Mouse (Mus musculus) kidney, postnatal 0 days (tissue): ENCODE measurements around the gene Casq2. TPM values are rescaled to one million over a fixed set of nuclear protein-coding genes. Genes with fewer than 3 reads are reported as not detected.
"Not testable (repeated sequence)": the region's sequence is repeated elsewhere in the genome, so short reads cannot be mapped to it uniquely, and the experiment has no call there.

ENCODE experiments used
- ATAC-seq: fragments of 200-750 bp; cut with Nextera tagmentation; replicated peaks from 2 replicates; pipeline ENCODE4 v1.8.0; 2017; ENCODE audit warnings: low read depth, moderate number of reproducible peaks, moderate TSS enrichment, moderate library complexity; ENCODE audit not compliant: low FRiP score
- DNase-seq: peaks from one replicate; pipeline ENCODE4 v3.0.0-alpha.2; 2016; ENCODE audit warnings: low spot score
- H3K27ac ChIP-seq: fragments of 300-500 bp; sonication (generic); 2 replicates; pipeline ENCODE4 v1.5.1; 2014; ENCODE audit warnings: mild to moderate bottlenecking
- H3K27me3 ChIP-seq: fragments of 300-500 bp; sonication (generic); 2 replicates; pipeline ENCODE4 v1.6.1; 2014; ENCODE audit warnings: low read length, mixed read lengths; ENCODE audit not compliant: insufficient read depth
- H3K36me3 ChIP-seq: fragments of 300-500 bp; sonication (generic); 2 replicates; pipeline ENCODE4 v1.6.1; 2014; ENCODE audit warnings: low read length, mixed read lengths; ENCODE audit not compliant: insufficient read depth
- H3K4me1 ChIP-seq: fragments of 300-500 bp; sonication (generic); replicated peaks from 2 replicates; pipeline ENCODE4 v1.6.1; 2014; ENCODE audit warnings: antibody characterized with exemption, low read length, mixed read lengths; ENCODE audit not compliant: insufficient read depth
- H3K4me2 ChIP-seq: fragments of 300-500 bp; sonication (generic); 2 replicates; pipeline ENCODE4 v1.6.1; 2014; ENCODE audit warnings: mild to moderate bottlenecking, low read length, moderate library complexity, mixed read lengths
- H3K4me3 ChIP-seq: fragments of 300-500 bp; sonication (generic); replicated peaks from 2 replicates; pipeline ENCODE4 v1.5.1; 2014; ENCODE audit warnings: low read depth, low read length
- H3K9ac ChIP-seq: fragments of 300-500 bp; sonication (generic); 2 replicates; pipeline ENCODE4 v1.6.1; 2014; ENCODE audit warnings: low read depth, low read length
- H3K9me3 ChIP-seq: fragments of 300-500 bp; sonication (generic); replicated peaks from 2 replicates; pipeline ENCODE4 v1.6.1; 2016; ENCODE audit warnings: low read length, inconsistent platforms, mixed read lengths
- CTCF ChIP-seq: IDR thresholded peaks from 2 replicates; pipeline ENCODE4 v1.5.1; 2016; ENCODE audit warnings: antibody characterized with exemption, low read depth, mild to moderate bottlenecking, moderate library complexity
- WGBS: fragments of 180-500 bp; shearing (Covaris S2); extraction: QIAGEN DNeasy Blood & Tissue Kit; methylation state at CpG from one replicate; pipeline ENCODE4 v1.1.7; 2014; 5-methylcytosine and 5-hydroxymethylcytosine counted together
- polyA plus RNA-seq: library from polyadenylated mRNA; unstranded; fragments of >200 nt; fragmentation: Nextera tagmentation; extraction: Ambion mirVana; gene quantifications from 2 replicates; pipeline ENCODE4 v1.2.1, GENCODE M21; 2015

Gene Casq2
- polyA plus RNA-seq, 1 experiment from 2014 or later, result 0.47 TPM

GRCm38 (mm10) chr3:102158759-102159422, 72.7 kb downstream of the Casq2 start:
- Histone ChIP-seq H3K4me3 (no peak overlapping the region), H3K9ac (no peak overlapping the region), H3K4me2 (no peak overlapping the region), H3K36me3 (peaks cover 19% of the 10 kb centered on the region; the same call in 1 of the 2 replicates), H3K4me1 (no peaks in the 10 kb centered on the region), H3K9me3 (no peaks in the 10 kb centered on the region), H3K27ac (no peak overlapping the region), H3K27me3 (no peaks in the 10 kb centered on the region)
- 66% methylated on average over 14 of the region's 14 CpGs for WGBS
- no peak for TF ChIP-seq CTCF
- ATAC-seq (no peak), DNase-seq (no peak)

DNA sequence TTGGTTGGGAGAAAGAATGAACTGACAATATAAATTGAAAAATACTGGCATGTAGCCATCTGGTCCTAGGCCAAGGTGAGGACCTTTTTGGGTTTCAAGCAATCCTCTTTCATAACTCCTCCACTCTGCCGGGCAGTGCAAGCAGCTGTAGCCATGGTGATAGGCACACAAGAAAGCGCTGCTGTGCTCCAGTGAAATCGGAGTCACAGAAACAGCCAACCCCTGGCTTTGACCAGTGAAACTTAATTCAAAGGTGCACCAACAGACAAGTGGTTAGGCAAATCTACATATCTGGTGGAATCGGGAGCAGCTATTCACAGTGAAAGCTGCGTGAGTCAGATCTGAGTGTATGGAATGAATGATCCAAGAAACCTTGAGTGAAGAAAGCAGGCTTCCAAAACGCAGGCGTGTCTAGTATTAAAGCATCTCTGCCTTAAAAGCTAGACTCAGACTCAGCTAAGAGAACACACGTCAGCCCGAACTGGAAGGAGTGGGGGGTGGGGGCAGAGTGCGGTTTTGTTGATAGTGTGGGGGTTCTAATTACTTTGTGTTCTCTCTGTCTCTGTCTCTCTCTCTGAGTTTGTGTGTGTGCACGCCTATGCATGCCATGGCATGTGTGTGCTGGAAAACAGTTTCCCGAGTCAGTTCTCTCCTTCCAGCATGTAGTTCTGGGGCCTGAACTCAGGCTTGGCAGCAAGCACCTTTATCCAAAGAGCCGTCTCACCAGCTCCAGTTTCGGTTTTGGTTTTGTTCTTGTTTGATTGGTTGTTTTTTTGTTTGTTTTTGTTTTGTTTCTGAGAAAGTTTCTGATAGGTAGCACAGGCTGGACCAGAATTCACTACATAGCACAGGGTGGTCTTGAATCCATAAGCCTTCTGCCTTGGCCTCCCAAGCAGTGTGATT, 73.5 kb downstream of the Casq2 start:
- DNase-seq, result peak; percentile 75
- WGBS, result 48% methylated on average over 14 of the region's 14 CpGs
- Histone ChIP-seq H3K4me2 (no peak overlapping the region), H3K4me3 (no peak overlapping the region), H3K27me3 (no peaks in the 10 kb centered on the region), H3K27ac (no peak overlapping the region), H3K36me3 (peaks cover 22% of the 10 kb centered on the region; the same call in 1 of the 2 replicates), H3K9me3 (no peaks in the 10 kb centered on the region), H3K4me1 (no peaks in the 10 kb centered on the region), H3K9ac (no peak overlapping the region)
- peak; percentile 61; the same call in 1 of the 2 replicates for ATAC-seq
- no peak for TF ChIP-seq CTCF

DNA sequence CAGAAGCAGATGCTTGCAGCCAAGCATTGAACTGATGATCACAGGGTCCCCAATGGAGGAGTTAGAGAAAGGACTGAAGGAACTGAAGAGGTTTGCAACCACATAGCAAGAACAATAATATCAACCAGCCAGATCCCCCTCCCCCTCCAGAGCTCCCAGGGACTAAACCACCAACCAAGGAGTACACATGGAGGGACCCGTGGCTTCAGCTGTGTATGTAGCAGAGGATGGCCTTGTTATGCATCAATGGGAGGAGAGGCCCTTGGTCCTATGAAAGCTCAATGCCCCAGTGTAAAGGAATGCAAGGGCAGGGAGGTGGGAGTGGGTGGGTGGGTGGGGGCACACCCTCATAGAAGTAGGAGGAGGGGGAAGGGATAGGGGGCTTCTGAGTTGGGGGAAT, 77.6 kb downstream of the Casq2 start:
- not testable (repeated sequence) for H3K4me2 ChIP-seq, H3K27me3 ChIP-seq, H3K4me3 ChIP-seq, ATAC-seq, H3K9ac ChIP-seq, H3K27ac ChIP-seq, H3K4me1 ChIP-seq, DNase-seq, H3K9me3 ChIP-seq
- peaks cover 30% of the 10 kb centered on the region; the same call in 1 of the 2 replicates for H3K36me3 ChIP-seq
- WGBS, result 86% methylated on average over 1 of the region's 1 CpGs

GRCm38 (mm10) chr3:102164911-102165310, 78.7 kb downstream of the Casq2 start:
- H3K27me3 ChIP-seq, result no peaks in the 10 kb centered on the region
- peaks cover 5% of the 10 kb centered on the region; the same call in 1 of the 2 replicates for H3K4me1 ChIP-seq
- no peak overlapping the region for H3K9ac ChIP-seq
- H3K4me3 ChIP-seq, result no peak overlapping the region
- no peak overlapping the region for H3K27ac ChIP-seq
- TF ChIP-seq CTCF, result no peak
- no peak for ATAC-seq
- no peak overlapping the region for H3K4me2 ChIP-seq
- peaks cover 30% of the 10 kb centered on the region; the same call in 1 of the 2 replicates for H3K36me3 ChIP-seq
- no peaks in the 10 kb centered on the region for H3K9me3 ChIP-seq
- 76% methylated on average over 4 of the region's 4 CpGs for WGBS
- no peak for DNase-seq

- Histone ChIP-seq H3K4me3 (no peak overlapping the region), H3K9me3 (no peaks in the 10 kb centered on the region), H3K4me1 (peaks cover 5% of the 10 kb centered on the region; the same call in 1 of the 2 replicates), H3K9ac (no peak overlapping the region), H3K27me3 (no peaks in the 10 kb centered on the region), H3K4me2 (no peak overlapping the region), H3K36me3 (peaks cover 28% of the 10 kb centered on the region; the same call in 1 of the 2 replicates), H3K27ac (no peak overlapping the region)
- DNase-seq, result no peak
- no peak for ATAC-seq
- WGBS, result 66% methylated on average over 21 of the region's 21 CpGs
- TF ChIP-seq CTCF, result no peak
Measured at GRCm38 (mm10) chr3:102165536-102166286, 79.5 kb downstream of the Casq2 start.

DNA sequence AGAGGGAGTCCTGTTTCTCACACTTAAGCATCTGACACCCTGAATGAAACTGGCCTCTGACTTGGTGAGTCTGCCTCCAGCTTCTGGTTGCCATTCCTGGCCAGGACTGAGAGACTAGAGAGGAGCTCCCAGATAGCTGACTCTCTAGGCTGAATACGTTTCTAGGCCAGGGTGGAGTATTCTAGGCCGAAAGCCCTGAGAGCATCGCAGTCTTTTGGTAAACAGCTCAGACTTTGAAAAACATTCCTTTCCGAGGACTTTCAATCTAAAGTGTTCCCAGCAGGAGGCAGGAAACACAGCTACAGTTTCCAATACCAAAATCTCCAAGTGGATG, 80.0 kb downstream of the Casq2 start:
- Histone ChIP-seq H3K4me2 (no peak overlapping the region), H3K4me1 (peaks cover 5% of the 10 kb centered on the region; the same call in 1 of the 2 replicates)
- TF ChIP-seq CTCF, result no peak

More for the DNA sequence above, 80.0 kb downstream of the Casq2 start:
- 84% methylated on average over 4 of the region's 4 CpGs for WGBS
- ATAC-seq (no peak), DNase-seq (no peak)
- Histone ChIP-seq H3K9ac (no peak overlapping the region), H3K36me3 (peaks cover 23% of the 10 kb centered on the region; the same call in 1 of the 2 replicates), H3K9me3 (no peaks in the 10 kb centered on the region), H3K4me3 (no peak overlapping the region), H3K27me3 (no peaks in the 10 kb centered on the region), H3K27ac (no peak overlapping the region)
